Mouse (Mus musculus) heart, adult 2 months (tissue): ENCODE results near the gene Pole2.

Experiments used
- CTCF ChIP-seq: fragments of 200-600 bp; IDR thresholded peaks from 2 replicates; pipeline ENCODE4 v1.8.1; 2022; ENCODE audit warnings: antibody characterized with exemption, mild to moderate bottlenecking, moderate library complexity
- EP300 ChIP-seq: fragments of 200-500 bp; IDR thresholded peaks from 2 replicates; pipeline ENCODE4 v1.6.1; 2011; ENCODE audit warnings: low read depth, low read length, control low read depth; ENCODE audit not compliant: insufficient read depth
- POLR2A ChIP-seq: fragments of 200-500 bp; IDR thresholded peaks from 2 replicates; pipeline ENCODE4 v1.6.1; 2011; ENCODE audit warnings: mild to moderate bottlenecking, low read depth, low read length, control low read depth; ENCODE audit not compliant: insufficient read depth

DNA sequence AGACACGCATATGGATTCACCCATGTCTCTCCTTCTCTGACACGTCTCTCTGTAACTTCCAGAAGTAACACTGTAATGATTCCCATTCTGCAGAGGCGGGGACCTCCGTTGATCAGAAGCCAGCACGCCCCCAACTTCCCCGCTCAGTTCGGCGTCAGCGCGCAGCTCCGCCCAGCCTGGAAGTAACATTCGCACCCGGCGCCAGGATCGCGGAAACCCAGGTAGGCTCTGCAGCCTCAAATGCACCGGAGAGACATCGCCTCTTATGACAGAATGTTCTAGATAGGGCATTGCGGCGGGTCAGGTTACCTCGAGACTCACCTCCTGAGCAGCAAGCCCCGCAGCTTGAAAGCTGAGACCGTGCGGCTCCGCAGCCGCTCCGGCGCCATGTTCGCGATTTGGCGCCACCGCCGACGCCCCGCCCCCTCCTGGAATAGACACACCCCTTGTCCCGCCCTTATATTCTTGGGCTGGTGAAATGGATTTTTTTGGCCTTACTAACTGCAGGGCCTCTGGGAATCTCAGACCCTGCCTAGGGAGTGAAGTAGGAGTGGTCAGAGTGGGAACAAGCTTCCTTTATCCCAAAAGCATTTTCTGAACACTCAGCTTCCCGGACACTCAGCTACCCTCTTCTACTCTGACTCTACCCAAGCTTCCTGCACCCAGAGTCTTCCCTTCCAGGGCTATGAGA, at the start of gene Pole2:
- TF ChIP-seq CTCF (no peak), EP300 (no peak), POLR2A (peak; percentile 59; the same call in 1 of the 2 replicates)
